Comparison of ENCODE assay signal across 8 mouse cellular contexts in the genomic region with DNA sequence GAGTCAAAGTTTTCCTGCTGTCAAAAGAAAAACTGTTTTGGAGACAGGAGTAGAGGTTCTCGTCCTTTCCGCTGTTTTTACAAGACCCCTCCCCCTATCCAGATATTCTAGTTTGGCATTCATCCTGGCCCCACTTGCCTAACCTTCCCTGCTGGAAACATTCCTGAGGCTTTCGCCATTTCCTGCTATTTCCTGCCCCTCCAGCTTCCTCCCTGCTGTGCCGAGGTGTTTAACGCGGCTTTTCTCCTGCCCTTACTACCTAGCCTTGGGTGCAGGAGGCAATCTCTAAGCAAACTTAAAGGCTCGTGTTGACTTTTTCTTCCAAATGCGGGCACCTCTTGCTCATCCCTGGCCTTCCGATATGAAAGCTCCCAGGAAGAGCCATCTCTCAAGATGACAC. TPM values are rescaled to one million over a fixed set of nuclear protein-coding genes. Genes with fewer than 3 reads are reported as not detected.
DNase-seq lines count a peak whose midpoint lies in the region; ATAC-seq and TF ChIP-seq lines count a peak whose summit lies in the region.

No protein-coding gene starts in this region.

- peak; percentile 30 for ATAC-seq in lung, postnatal 0 days
- no peak for ATAC-seq in stomach, embryonic 15.5 days (ENCODE audit: insufficient read depth, low FRiP score, low read depth)

- peak; percentile 84 for TF ChIP-seq EP300 in lung, postnatal 0 days (IDR thresholded peaks at IDR 0.05)

- H3K4me2 ChIP-seq in lung, postnatal 0 days (replicated peaks; ENCODE audit: low read depth, low read length) = peak overlapping the region; percentile 87
- peak overlapping the region; percentile 64 for H3K4me2 ChIP-seq in stomach, embryonic 15.5 days

- H3K4me1 ChIP-seq in brown adipose tissue, adult 24 weeks (ENCODE audit: control insufficient read depth, insufficient read depth, insufficient read length, low read length) = peaks cover 7% of the 10 kb centered on the region
- peaks cover 57% of the 10 kb centered on the region for H3K4me1 ChIP-seq in heart, embryonic 10.5 days
- H3K4me1 ChIP-seq in lung, postnatal 0 days (ENCODE audit: insufficient read depth, low read depth, low read length) = peaks cover 15% of the 10 kb centered on the region; the same call in 1 of the 2 replicates
- peaks cover 48% of the 10 kb centered on the region for H3K4me1 ChIP-seq in stomach, embryonic 15.5 days

- H3K27ac ChIP-seq in brown adipose tissue, adult 24 weeks (replicated peaks; ENCODE audit: low read depth, low read length) = peak overlapping the region; percentile 98
- peak overlapping the region; percentile 92 for H3K27ac ChIP-seq in heart, embryonic 10.5 days
- H3K27ac ChIP-seq in lung, postnatal 0 days (ENCODE audit: low read length) = peak overlapping the region; percentile 99
- H3K27ac ChIP-seq in stomach, embryonic 15.5 days = peak overlapping the region; percentile 99

- no peak for TF ChIP-seq CTCF in lung, postnatal 0 days (IDR thresholded peaks at IDR 0.05)

- H3K9me3 ChIP-seq in heart, embryonic 10.5 days = no peaks in the 10 kb centered on the region
- H3K9me3 ChIP-seq in lung, postnatal 0 days (ENCODE audit: low read length) = no peaks in the 10 kb centered on the region
- H3K9me3 ChIP-seq in stomach, embryonic 15.5 days = no peaks in the 10 kb centered on the region

- H3K4me3 ChIP-seq in brown adipose tissue, adult 24 weeks (ENCODE audit: insufficient read depth, low read depth, low read length) = peak overlapping the region; percentile 79
- peak overlapping the region; percentile 67 for H3K4me3 ChIP-seq in heart, embryonic 10.5 days
- H3K4me3 ChIP-seq in lung, postnatal 0 days (ENCODE audit: low read depth, low read length) = peak overlapping the region; percentile 71
- H3K4me3 ChIP-seq in stomach, embryonic 15.5 days (replicated peaks) = peak overlapping the region; percentile 64

- peak; percentile 92 for DNase-seq in NIH3T3 (ENCODE audit: low read depth)
- peak; percentile 85 for DNase-seq in heart, embryonic 10.5 days (ENCODE audit: low spot score)
- DNase-seq in kidney, adult 9 months = peak; percentile 77
- DNase-seq in lung, postnatal 0 days (ENCODE audit: low spot score) = peak; percentile 96
- no peak for DNase-seq in cerebellum, adult 11 months
- DNase-seq in thymus, postnatal 4 days = no peak

- under 1% methylated on average over 9 of the region's 9 CpGs for WGBS in heart, embryonic 10.5 days
- WGBS in lung, postnatal 0 days = under 1% methylated on average over 9 of the region's 9 CpGs
- WGBS in stomach, embryonic 15.5 days = 2% methylated on average over 9 of the region's 9 CpGs

- peaks cover 37% of the 10 kb centered on the region for H3K36me3 ChIP-seq in heart, embryonic 10.5 days
- H3K36me3 ChIP-seq in lung, postnatal 0 days (ENCODE audit: insufficient read depth, low read length) = 0 out of 2 replicates have a peak, but pooled peaks cover 9% of the 10 kb centered on the region
- peaks cover 23% of the 10 kb centered on the region for H3K36me3 ChIP-seq in stomach, embryonic 15.5 days

- peak overlapping the region; percentile 77 for H3K9ac ChIP-seq in lung, postnatal 0 days (replicated peaks; ENCODE audit: low read depth)
- H3K9ac ChIP-seq in stomach, embryonic 15.5 days = peak overlapping the region; percentile 46; the same call in 1 of the 2 replicates

- no peaks in the 10 kb centered on the region for H3K27me3 ChIP-seq in heart, embryonic 10.5 days (ENCODE audit: insufficient read depth, poor library complexity, severe bottlenecking)
- no peaks in the 10 kb centered on the region for H3K27me3 ChIP-seq in lung, postnatal 0 days (replicated peaks; ENCODE audit: insufficient read depth, low read length)
- no peaks in the 10 kb centered on the region for H3K27me3 ChIP-seq in stomach, embryonic 15.5 days (replicated peaks)

RNA-seq across cellular contexts. Expression of a gene that starts 1.3 kb away (rescaled TPM):
- 36.0 and 37.2 TPM in 2 replicates for polyA plus RNA-seq in brown adipose tissue, adult 24 weeks (2012; ENCODE audit: insufficient read depth, insufficient read length, missing spikeins)
- polyA plus RNA-seq in heart, embryonic 10.5 days (2016; fragmentation: Nextera tagmentation; extraction: Ambion mirVana) = 72.2 and 79.5 TPM in 2 replicates
- 52.6 and 55.7 TPM in 2 replicates for polyA plus RNA-seq in lung, postnatal 0 days (2015; fragmentation: Nextera tagmentation; extraction: Ambion mirVana)
- 84.6 and 103 TPM in 2 replicates for polyA plus RNA-seq in stomach, embryonic 15.5 days (2015; fragmentation: Nextera tagmentation; extraction: Ambion mirVana)

RNA-seq across cellular contexts. Expression of a gene that starts 1.4 kb away (rescaled TPM):
- 5.9 and 10.9 TPM in 2 replicates for polyA plus RNA-seq in brown adipose tissue, adult 24 weeks (2012; ENCODE audit: insufficient read depth, insufficient read length, missing spikeins)
- polyA plus RNA-seq in heart, embryonic 10.5 days (2016; fragmentation: Nextera tagmentation; extraction: Ambion mirVana) = 465 and 589 TPM in 2 replicates
- polyA plus RNA-seq in lung, postnatal 0 days (2015; fragmentation: Nextera tagmentation; extraction: Ambion mirVana) = 75.5 and 83.0 TPM in 2 replicates
- 409 and 450 TPM in 2 replicates for polyA plus RNA-seq in stomach, embryonic 15.5 days (2015; fragmentation: Nextera tagmentation; extraction: Ambion mirVana)

RNA-seq across cellular contexts. Expression of a gene that starts 7.9 kb away (rescaled TPM):
- polyA plus RNA-seq in brown adipose tissue, adult 24 weeks (2012; ENCODE audit: insufficient read depth, insufficient read length, missing spikeins) = 33.4 and 60.7 TPM in 2 replicates
- polyA plus RNA-seq in heart, embryonic 10.5 days (2016; fragmentation: Nextera tagmentation; extraction: Ambion mirVana) = 30.7 and 40.3 TPM in 2 replicates
- polyA plus RNA-seq in lung, postnatal 0 days (2015; fragmentation: Nextera tagmentation; extraction: Ambion mirVana) = 17.9 and 18.2 TPM in 2 replicates
- 23.6 and 29.4 TPM in 2 replicates for polyA plus RNA-seq in stomach, embryonic 15.5 days (2015; fragmentation: Nextera tagmentation; extraction: Ambion mirVana)

RNA-seq across cellular contexts. Expression of a gene that starts 10.4 kb away (rescaled TPM):
- polyA plus RNA-seq in brown adipose tissue, adult 24 weeks (2012; ENCODE audit: insufficient read depth, insufficient read length, missing spikeins) = 4.6 and 13.0 TPM in 2 replicates
- polyA plus RNA-seq in heart, embryonic 10.5 days (2016; fragmentation: Nextera tagmentation; extraction: Ambion mirVana) = 28.2 and 35.9 TPM in 2 replicates
- polyA plus RNA-seq in lung, postnatal 0 days (2015; fragmentation: Nextera tagmentation; extraction: Ambion mirVana) = 19.4 and 20.7 TPM in 2 replicates
- polyA plus RNA-seq in stomach, embryonic 15.5 days (2015; fragmentation: Nextera tagmentation; extraction: Ambion mirVana) = 35.1 and 37.1 TPM in 2 replicates

RNA-seq across cellular contexts. Expression of a gene that starts 16.9 kb away (rescaled TPM):
- polyA plus RNA-seq in brown adipose tissue, adult 24 weeks (2012; ENCODE audit: insufficient read depth, insufficient read length, missing spikeins) = 18.9 and 25.8 TPM in 2 replicates
- polyA plus RNA-seq in heart, embryonic 10.5 days (2016; fragmentation: Nextera tagmentation; extraction: Ambion mirVana) = 46.5 and 68.4 TPM in 2 replicates
- 55.9 and 63.0 TPM in 2 replicates for polyA plus RNA-seq in lung, postnatal 0 days (2015; fragmentation: Nextera tagmentation; extraction: Ambion mirVana)
- 39.9 and 40.1 TPM in 2 replicates for polyA plus RNA-seq in stomach, embryonic 15.5 days (2015; fragmentation: Nextera tagmentation; extraction: Ambion mirVana)

Comparison
In these comparisons a context has a peak if more than half of its experiments do, and no peak if none do; other contexts are left out.
1. DNase-seq: peak in NIH3T3 (single experiment), heart, embryonic 10.5 days (single experiment), kidney, adult 9 months (single experiment) and lung, postnatal 0 days (single experiment); none in cerebellum, adult 11 months (single experiment) and thymus, postnatal 4 days (single experiment).
2. Peak in every context shown above with its lines, with median percentiles within 50 percentile points of each other: H3K27ac ChIP-seq and H3K4me3 ChIP-seq.